Mouse (Mus musculus): ENCODE measurements around the gene Sstr3.

The Sstr3 gene

GRCm38 (mm10) chr15:78505541-78505940, 38.9 kb downstream of the Sstr3 start:
- no peak for DNase-seq (ENCODE audit: low read depth, low spot score)
- Histone ChIP-seq H3K27me3 (ENCODE audit: control insufficient read depth, insufficient read depth, low read length, poor library complexity, severe bottlenecking) (no peaks in the 10 kb centered on the region), H3K36me3 (ENCODE audit: control insufficient read depth, insufficient read depth, low read length, poor library complexity, severe bottlenecking) (no peaks in the 10 kb centered on the region)

- no peaks in the 10 kb centered on the region for H3K36me3 ChIP-seq (ENCODE audit: control insufficient read depth, insufficient read depth, low read length, poor library complexity, severe bottlenecking)
- no peaks in the 10 kb centered on the region for H3K27me3 ChIP-seq (ENCODE audit: control insufficient read depth, insufficient read depth, low read length, poor library complexity, severe bottlenecking)
- DNase-seq (ENCODE audit: low read depth, low spot score): no peak
Observed at GRCm38 (mm10) chr15:78504816-78505215, 39.7 kb downstream of the Sstr3 start.

- no peaks in the 10 kb centered on the region for H3K27me3 ChIP-seq (ENCODE audit: control insufficient read depth, insufficient read depth, low read length, poor library complexity, severe bottlenecking)
Observed at GRCm38 (mm10) chr15:78504013-78504412, 40.5 kb downstream of the Sstr3 start.

GRCm38 (mm10) chr15:78502437-78503132, 41.9 kb downstream of the Sstr3 start:
- no peaks in the 10 kb centered on the region for H3K36me3 ChIP-seq (ENCODE audit: control insufficient read depth, insufficient read depth, low read length, poor library complexity, severe bottlenecking)
- no peak for DNase-seq (ENCODE audit: low read depth, low spot score)

More at GRCm38 (mm10) chr15:78504013-78504412, 40.5 kb downstream of the Sstr3 start:
- DNase-seq (ENCODE audit: low read depth, low spot score): no peak
- no peaks in the 10 kb centered on the region for H3K36me3 ChIP-seq (ENCODE audit: control insufficient read depth, insufficient read depth, low read length, poor library complexity, severe bottlenecking)

GRCm38 (mm10) chr15:78494968-78495406, 49.5 kb downstream of the Sstr3 start, which contains the start of gene Il2rb:
Il2rb (minus strand) TSS chr15:78495271.
- no peaks in the 10 kb centered on the region for H3K36me3 ChIP-seq (ENCODE audit: control insufficient read depth, insufficient read depth, low read length, poor library complexity, severe bottlenecking)
- peak; percentile 48 for DNase-seq (ENCODE audit: low read depth, low spot score)
- no peaks in the 10 kb centered on the region for H3K27me3 ChIP-seq (ENCODE audit: control insufficient read depth, insufficient read depth, low read length, poor library complexity, severe bottlenecking)

More at GRCm38 (mm10) chr15:78502437-78503132, 41.9 kb downstream of the Sstr3 start:
- H3K27me3 ChIP-seq (ENCODE audit: control insufficient read depth, insufficient read depth, low read length, poor library complexity, severe bottlenecking): no peaks in the 10 kb centered on the region

- Histone ChIP-seq H3K36me3 (ENCODE audit: control insufficient read depth, insufficient read depth, low read length, poor library complexity, severe bottlenecking) (no peaks in the 10 kb centered on the region), H3K27me3 (ENCODE audit: control insufficient read depth, insufficient read depth, low read length, poor library complexity, severe bottlenecking) (no peaks in the 10 kb centered on the region)
- DNase-seq (ENCODE audit: low read depth, low spot score): no peak
Observed at GRCm38 (mm10) chr15:78493401-78494010, 51.0 kb downstream of the Sstr3 start.

GRCm38 (mm10) chr15:78491301-78491700, 53.2 kb downstream of the Sstr3 start:
- H3K36me3 ChIP-seq (ENCODE audit: control insufficient read depth, insufficient read depth, low read length, poor library complexity, severe bottlenecking): no peaks in the 10 kb centered on the region
- DNase-seq (ENCODE audit: low read depth, low spot score): no peak
- H3K27me3 ChIP-seq (ENCODE audit: control insufficient read depth, insufficient read depth, low read length, poor library complexity, severe bottlenecking): no peaks in the 10 kb centered on the region

GRCm38 (mm10) chr15:78489906-78490305, 54.6 kb downstream of the Sstr3 start:
- no peak for DNase-seq (ENCODE audit: low read depth, low spot score)
- H3K27me3 ChIP-seq (ENCODE audit: control insufficient read depth, insufficient read depth, low read length, poor library complexity, severe bottlenecking): no peaks in the 10 kb centered on the region
- no peaks in the 10 kb centered on the region for H3K36me3 ChIP-seq (ENCODE audit: control insufficient read depth, insufficient read depth, low read length, poor library complexity, severe bottlenecking)

- Histone ChIP-seq H3K36me3 (ENCODE audit: control insufficient read depth, insufficient read depth, low read length, poor library complexity, severe bottlenecking) (no peaks in the 10 kb centered on the region), H3K27me3 (ENCODE audit: control insufficient read depth, insufficient read depth, low read length, poor library complexity, severe bottlenecking) (no peaks in the 10 kb centered on the region)
- DNase-seq (ENCODE audit: low read depth, low spot score): no peak
Observed at GRCm38 (mm10) chr15:78489248-78489647, 55.2 kb downstream of the Sstr3 start.

- Histone ChIP-seq H3K36me3 (ENCODE audit: control insufficient read depth, insufficient read depth, low read length, poor library complexity, severe bottlenecking) (no peaks in the 10 kb centered on the region), H3K27me3 (ENCODE audit: control insufficient read depth, insufficient read depth, low read length, poor library complexity, severe bottlenecking) (no peaks in the 10 kb centered on the region)
- DNase-seq (ENCODE audit: low read depth, low spot score): no peak
Observed at GRCm38 (mm10) chr15:78487066-78487465, 57.4 kb downstream of the Sstr3 start.
